In the genomic region with DNA sequence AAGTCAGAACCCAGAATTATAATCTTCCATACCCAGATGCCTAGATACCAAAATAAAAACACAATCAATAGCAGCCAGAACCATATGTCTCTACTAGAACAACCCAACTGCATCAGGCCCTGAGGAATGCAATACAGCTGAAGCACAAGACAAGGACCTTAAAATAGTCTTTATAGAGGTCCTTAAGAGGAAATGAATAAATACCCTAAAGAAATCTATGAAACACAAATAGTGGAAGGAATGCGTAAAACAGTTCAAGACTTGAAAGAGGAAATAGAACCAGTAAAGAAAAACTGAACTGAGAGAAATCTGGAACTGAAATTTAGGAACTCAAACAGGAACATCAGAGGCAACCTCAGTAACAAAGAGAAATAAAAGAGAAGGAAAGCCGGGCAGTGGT, we compare ENCODE assay signal across 33 mouse cellular contexts. TPM values are rescaled to one million over a fixed set of nuclear protein-coding genes. Genes with fewer than 3 reads are reported as not detected.
DNase-seq lines count a peak whose midpoint lies in the region; ATAC-seq and TF ChIP-seq lines count a peak whose summit lies in the region.
"Had no signal": no experiment of that assay in that cellular context is flagged by ENCODE, and none has a peak within 500 bp of the region (broad histone marks: within the 10 kb centered on the region; RNA-seq: fewer than 3 reads in every experiment).

No protein-coding gene starts in this region.

- no peaks in the 10 kb centered on the region for H3K36me3 ChIP-seq in forebrain, embryonic 13.5 days (ENCODE audit: poor library complexity, severe bottlenecking)
- H3K36me3 ChIP-seq: embryonic facial prominence, embryonic 13.5 days; embryonic facial prominence, embryonic 15.5 days; forebrain, embryonic 10.5 days; forebrain, embryonic 12.5 days; forebrain, embryonic 15.5 days; G1E had no signal

- H3K4me2 ChIP-seq in forebrain, embryonic 13.5 days = no peak overlapping the region
- H3K4me2 ChIP-seq: embryonic facial prominence, embryonic 13.5 days; embryonic facial prominence, embryonic 15.5 days; forebrain, embryonic 12.5 days; forebrain, embryonic 15.5 days had no signal

- H3K4me3 ChIP-seq in bone marrow macrophage, adult 2 months (ENCODE audit: insufficient read depth, low read length) = no peak overlapping the region
- H3K4me3 ChIP-seq in forebrain, embryonic 13.5 days = no peak overlapping the region
- H3K4me3 ChIP-seq: embryonic facial prominence, embryonic 13.5 days; embryonic facial prominence, embryonic 15.5 days; erythroblast, embryonic 14.5 days; forebrain, embryonic 10.5 days; forebrain, embryonic 12.5 days; forebrain, embryonic 15.5 days had no signal

- WGBS in forebrain, embryonic 13.5 days = 90% methylated on average over 2 of the region's 2 CpGs

- no peak for TF ChIP-seq POLR2A in bone marrow macrophage, adult 2 months (IDR thresholded peaks at IDR 0.05; ENCODE audit: borderline replicate concordance, low read depth, low read length)

- no peak for TF ChIP-seq CTCF in bone marrow macrophage, adult 2 months (IDR thresholded peaks at IDR 0.05; ENCODE audit: low read depth, low read length)

- no peaks in the 10 kb centered on the region for H3K9me3 ChIP-seq in forebrain, embryonic 13.5 days (replicated peaks)
- H3K9me3 ChIP-seq: embryonic facial prominence, embryonic 13.5 days; embryonic facial prominence, embryonic 15.5 days; forebrain, embryonic 10.5 days; forebrain, embryonic 12.5 days; forebrain, embryonic 15.5 days; G1E had no signal

- peak; percentile 78 for ATAC-seq in granulocyte monocyte progenitor cell, adult 5-6 weeks (replicated peaks; ENCODE audit: poor library complexity, severe bottlenecking)
- ATAC-seq in megakaryocyte progenitor cell, adult 5-6 weeks (replicated peaks; ENCODE audit: poor library complexity) = peak; percentile 60
- ATAC-seq in forebrain, embryonic 13.5 days = no peak
- ATAC-seq: activated CD4-positive, CD25-positive, alpha-beta regulatory T cell, adult 4 months; CD4-positive, CD25-positive, alpha-beta regulatory T cell, adult 4 months; forebrain, embryonic 15.5 days; forebrain, postnatal 0 days; Patski had no signal

- H3K27ac ChIP-seq in bone marrow macrophage, adult 2 months (ENCODE audit: insufficient read depth, low read depth, low read length) = peak overlapping the region; percentile 74
- no peak overlapping the region for H3K27ac ChIP-seq in forebrain, embryonic 13.5 days
- H3K27ac ChIP-seq: embryonic facial prominence, embryonic 13.5 days; embryonic facial prominence, embryonic 15.5 days; forebrain, embryonic 10.5 days; forebrain, embryonic 12.5 days; forebrain, embryonic 15.5 days had no signal

- peak; percentile 28 for DNase-seq in A20 (ENCODE audit: low read depth, low spot score)
- DNase-seq in gastrocnemius, postnatal 36 days = no peak
- DNase-seq in heart, postnatal 36 days = no peak
- DNase-seq: adrenal gland, adult 8-10 months; adrenal gland, postnatal 14 days; adrenal gland, postnatal 36 days; B cell, adult 2 months; cerebellum, adult 11 months; cerebellum, adult 18-20 months; cerebellum, adult 8-10 months; cerebellum, adult 9-11 months; cerebellum, postnatal 14 days; cerebellum, postnatal 36 days; embryo, embryonic 11 days; forebrain, postnatal 0 days had no signal

- intact Hi-C loops in gastrocnemius, postnatal 36 days (cut with DNase I) = no loop called here
- intact Hi-C loops in heart, postnatal 36 days (cut with DNase I) = no loop called here

- peaks cover 5% of the 10 kb centered on the region for H3K4me1 ChIP-seq in bone marrow macrophage, adult 2 months (ENCODE audit: control insufficient read depth, insufficient read depth, low read length)
- H3K4me1 ChIP-seq in forebrain, embryonic 13.5 days = no peaks in the 10 kb centered on the region
- H3K4me1 ChIP-seq: embryonic facial prominence, embryonic 13.5 days; embryonic facial prominence, embryonic 15.5 days; forebrain, embryonic 10.5 days; forebrain, embryonic 12.5 days; forebrain, embryonic 15.5 days had no signal

- H3K9ac ChIP-seq in forebrain, embryonic 13.5 days = no peak overlapping the region
- H3K9ac ChIP-seq: embryonic facial prominence, embryonic 13.5 days; embryonic facial prominence, embryonic 15.5 days; forebrain, embryonic 12.5 days; forebrain, embryonic 15.5 days; forebrain, postnatal 0 days had no signal

- no peaks in the 10 kb centered on the region for H3K27me3 ChIP-seq in forebrain, embryonic 13.5 days
- H3K27me3 ChIP-seq: CH12.LX; embryonic facial prominence, embryonic 13.5 days; embryonic facial prominence, embryonic 15.5 days; forebrain, embryonic 12.5 days; forebrain, embryonic 15.5 days had no signal

RNA-seq across cellular contexts. Expression of gene Hephl1, which starts 14.0 kb away (rescaled TPM):
- not detected in 2 replicates for polyA plus RNA-seq in bone marrow macrophage, adult 2 months (2012; ENCODE audit: insufficient read depth, insufficient read length, missing spikeins)
- not detected in 2 replicates for total RNA-seq in granulocyte monocyte progenitor cell, adult 5-6 weeks (2014; fragmentation: Nextera tagmentation)
- total RNA-seq in granulocyte monocyte progenitor cell, adult 5-6 weeks (2017) = not detected in 2 replicates
- not detected in 2 replicates for total RNA-seq in megakaryocyte progenitor cell, adult 5-6 weeks (2015)
- total RNA-seq in megakaryocyte progenitor cell, adult 5-6 weeks (2017) = not detected in 2 replicates
- total RNA-seq in gastrocnemius, postnatal 36 days (2021) = under 1 TPM; 0.33 to 0.62 TPM
- not detected in 2 replicates for polyA plus RNA-seq in forebrain, embryonic 13.5 days (2015; fragmentation: Nextera tagmentation; extraction: Ambion mirVana)
- under 1 TPM; 0.08 to 0.16 TPM for total RNA-seq in heart, postnatal 36 days (2021)
- total RNA-seq: CH12.LX; forebrain, postnatal 0 days had no signal
- polyA plus RNA-seq: activated CD4-positive, CD25-positive, alpha-beta regulatory T cell, adult 4 months; brain, embryonic 14.5 days; CD4-positive, CD25-positive, alpha-beta regulatory T cell, adult 4 months; cortical plate, adult 2 months; embryonic facial prominence, embryonic 11.5 days; erythroblast, embryonic 14.5 days; forebrain, embryonic 10.5 days; forebrain, embryonic 12.5 days; forebrain, embryonic 15.5 days; forebrain, postnatal 0 days; G1E; Patski had no signal
